Mouse (Mus musculus): ENCODE measurements around the gene F2rl2. TPM values are rescaled to one million over a fixed set of nuclear protein-coding genes. Genes with fewer than 3 reads are reported as not detected.

F2rl2 gene
- total RNA-seq, 1 experiment: 0.27 TPM

DNA sequence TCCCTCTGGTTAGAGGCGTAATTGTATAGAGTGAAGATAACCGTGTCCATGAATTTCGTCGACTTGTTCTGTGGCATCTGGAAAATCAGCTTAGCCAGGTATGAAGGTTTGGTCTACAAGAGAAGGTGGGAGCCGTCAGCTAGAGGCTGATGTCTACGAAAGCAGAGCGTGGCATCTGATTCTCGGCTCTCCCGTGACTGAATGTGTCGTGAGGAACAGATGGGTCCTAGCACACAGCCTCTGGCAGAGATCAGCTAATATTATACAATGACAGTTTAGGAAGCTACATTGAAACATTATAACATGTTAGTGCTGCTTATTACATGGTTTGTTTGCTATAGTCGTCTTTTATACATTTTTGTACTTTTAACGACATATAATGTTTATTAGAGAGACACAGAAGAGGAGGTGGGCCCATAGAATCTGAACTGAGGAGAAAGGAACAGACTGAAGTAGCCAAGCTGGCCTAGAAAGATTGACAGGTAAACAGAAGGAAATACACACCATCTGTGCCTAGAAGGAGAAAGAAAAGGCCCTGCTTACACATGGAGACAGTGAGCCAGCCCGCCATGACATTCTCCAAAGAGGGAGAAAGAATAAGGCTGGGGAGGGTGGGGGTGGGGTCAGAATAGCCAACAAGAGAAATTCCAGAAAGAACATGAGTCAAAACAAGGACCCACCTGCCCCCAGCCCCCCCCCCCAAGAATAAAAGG is 30.9 kb upstream of the F2rl2 start:
- in situ Hi-C loops (cut with MboI; ENCODE audit: low sequenced_read_pairs in 2 of 2, unreplicated experiment in 2 of 2): no loop called here
- Histone ChIP-seq H3K9me3 (ENCODE audit: control insufficient read depth, insufficient read depth, low read depth, low read length) (no peaks in the 10 kb centered on the region), H3K27ac (ENCODE audit: insufficient read depth, low read depth, low read length, poor library complexity, severe bottlenecking) (no peak overlapping the region), H3K9ac (ENCODE audit: insufficient read depth, low read depth, low read length, poor library complexity, severe bottlenecking) (no peak overlapping the region), H3K36me3 (ENCODE audit: control insufficient read depth, insufficient read depth, low read length, poor library complexity, severe bottlenecking) (peaks cover 2% of the 10 kb centered on the region; the same call in 1 of the 2 replicates), H3K4me1 (ENCODE audit: control insufficient read depth in 2 of 2, insufficient read depth in 2 of 2, low read length in 2 of 2, poor library complexity in 1 of 2) (0 out of 4 replicates have a peak, but pooled peaks cover 0 to 3% of the 10 kb centered on the region in 2 experiments), H3K4me3 (ENCODE audit: insufficient read depth in 1 of 2, low read depth in 1 of 2, low read length in 2 of 2, poor library complexity in 1 of 2, severe bottlenecking in 1 of 2) (no peak overlapping the region)
- no peak for TF ChIP-seq ZNF384 (IDR thresholded peaks at IDR 0.05; ENCODE audit: low read depth, low read length)
- no peak for TF ChIP-seq MAFK (IDR thresholded peaks at IDR 0.05; ENCODE audit: insufficient read depth, low read depth, low read length)
- TF ChIP-seq ZC3H11A (IDR thresholded peaks at IDR 0.05; ENCODE audit: borderline replicate concordance, low read depth, low read length): no peak
- TF ChIP-seq HCFC1 (IDR thresholded peaks at IDR 0.05; ENCODE audit: borderline replicate concordance, insufficient read depth, low read length): no peak
- no peak for TF ChIP-seq CHD2 (IDR thresholded peaks at IDR 0.05; ENCODE audit: low read depth, low read length)
- DNase-seq (ENCODE audit: low read depth, low spot score): no peak

DNA sequence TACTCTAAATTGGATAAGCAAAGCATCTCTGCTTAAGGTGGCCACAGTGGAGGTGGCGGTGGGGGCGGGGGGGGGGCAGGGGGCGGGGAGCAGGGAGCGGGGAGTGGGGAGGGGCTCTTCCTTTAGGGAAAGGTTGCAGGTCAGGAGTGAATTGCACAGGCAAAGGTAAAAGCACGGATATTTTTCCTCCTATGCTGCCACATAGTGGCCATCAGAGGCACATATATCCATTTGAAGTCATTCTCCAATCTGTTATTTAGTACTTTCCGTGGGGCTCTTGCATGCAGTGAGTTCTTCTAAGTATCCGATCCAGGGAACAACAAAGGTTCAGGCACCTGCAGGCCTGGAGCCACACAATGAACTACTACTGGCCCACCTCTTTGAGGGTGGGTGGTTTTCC is 29.4 kb upstream of the F2rl2 start:
- H3K9me3 ChIP-seq (ENCODE audit: control insufficient read depth, insufficient read depth, low read depth, low read length): no peaks in the 10 kb centered on the region
- TF ChIP-seq ZNF384 (IDR thresholded peaks at IDR 0.05; ENCODE audit: low read depth, low read length) (no peak), MAFK (IDR thresholded peaks at IDR 0.05; ENCODE audit: insufficient read depth, low read depth, low read length) (no peak), ZC3H11A (IDR thresholded peaks at IDR 0.05; ENCODE audit: borderline replicate concordance, low read depth, low read length) (no peak), CHD2 (IDR thresholded peaks at IDR 0.05; ENCODE audit: low read depth, low read length) (no peak), HCFC1 (IDR thresholded peaks at IDR 0.05; ENCODE audit: borderline replicate concordance, insufficient read depth, low read length) (no peak)
- in situ Hi-C loops (cut with MboI; ENCODE audit: low sequenced_read_pairs in 2 of 2, unreplicated experiment in 2 of 2): no loop called here
- H3K36me3 ChIP-seq (ENCODE audit: control insufficient read depth, insufficient read depth, low read length, poor library complexity, severe bottlenecking): peaks cover 2% of the 10 kb centered on the region; the same call in 1 of the 2 replicates
- no peaks in the 10 kb centered on the region for H3K4me1 ChIP-seq (ENCODE audit: control insufficient read depth in 2 of 2, insufficient read depth in 2 of 2, low read length in 2 of 2, poor library complexity in 1 of 2)
- H3K27ac ChIP-seq (ENCODE audit: insufficient read depth, low read depth, low read length, poor library complexity, severe bottlenecking): no peak overlapping the region
- no peak overlapping the region for H3K4me3 ChIP-seq (ENCODE audit: insufficient read depth in 1 of 2, low read depth in 1 of 2, low read length in 2 of 2, poor library complexity in 1 of 2, severe bottlenecking in 1 of 2)
- no peak overlapping the region for H3K9ac ChIP-seq (ENCODE audit: insufficient read depth, low read depth, low read length, poor library complexity, severe bottlenecking)
- DNase-seq (ENCODE audit: low read depth, low spot score): no peak

DNA sequence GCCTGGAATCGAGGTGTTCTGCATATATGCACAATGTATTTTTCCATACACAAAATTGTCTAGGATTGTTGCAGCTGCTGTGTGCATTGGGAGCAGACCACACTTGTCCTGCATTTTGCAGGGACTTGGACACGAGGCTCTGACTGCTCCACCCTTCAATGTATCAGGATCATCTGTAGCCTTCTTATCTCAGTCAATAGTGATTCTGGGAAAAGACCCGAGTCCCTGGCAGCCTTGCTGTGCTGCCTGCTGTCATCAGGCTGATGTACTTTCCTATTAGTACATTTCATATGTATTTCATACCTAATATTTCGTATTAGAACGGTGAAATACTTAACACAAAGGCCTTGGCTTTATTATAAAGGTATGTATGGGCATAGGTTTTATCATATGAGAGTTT is 26.1 kb upstream of the F2rl2 start:
- TF ChIP-seq ZNF384 (IDR thresholded peaks at IDR 0.05; ENCODE audit: low read depth, low read length) (no peak), HCFC1 (IDR thresholded peaks at IDR 0.05; ENCODE audit: borderline replicate concordance, insufficient read depth, low read length) (no peak), CHD2 (IDR thresholded peaks at IDR 0.05; ENCODE audit: low read depth, low read length) (no peak), MAFK (IDR thresholded peaks at IDR 0.05; ENCODE audit: insufficient read depth, low read depth, low read length) (no peak), ZC3H11A (IDR thresholded peaks at IDR 0.05; ENCODE audit: borderline replicate concordance, low read depth, low read length) (no peak)
- H3K36me3 ChIP-seq (ENCODE audit: control insufficient read depth, insufficient read depth, low read length, poor library complexity, severe bottlenecking): no peaks in the 10 kb centered on the region
- no peak overlapping the region for H3K27ac ChIP-seq (ENCODE audit: insufficient read depth, low read depth, low read length, poor library complexity, severe bottlenecking)

DNA sequence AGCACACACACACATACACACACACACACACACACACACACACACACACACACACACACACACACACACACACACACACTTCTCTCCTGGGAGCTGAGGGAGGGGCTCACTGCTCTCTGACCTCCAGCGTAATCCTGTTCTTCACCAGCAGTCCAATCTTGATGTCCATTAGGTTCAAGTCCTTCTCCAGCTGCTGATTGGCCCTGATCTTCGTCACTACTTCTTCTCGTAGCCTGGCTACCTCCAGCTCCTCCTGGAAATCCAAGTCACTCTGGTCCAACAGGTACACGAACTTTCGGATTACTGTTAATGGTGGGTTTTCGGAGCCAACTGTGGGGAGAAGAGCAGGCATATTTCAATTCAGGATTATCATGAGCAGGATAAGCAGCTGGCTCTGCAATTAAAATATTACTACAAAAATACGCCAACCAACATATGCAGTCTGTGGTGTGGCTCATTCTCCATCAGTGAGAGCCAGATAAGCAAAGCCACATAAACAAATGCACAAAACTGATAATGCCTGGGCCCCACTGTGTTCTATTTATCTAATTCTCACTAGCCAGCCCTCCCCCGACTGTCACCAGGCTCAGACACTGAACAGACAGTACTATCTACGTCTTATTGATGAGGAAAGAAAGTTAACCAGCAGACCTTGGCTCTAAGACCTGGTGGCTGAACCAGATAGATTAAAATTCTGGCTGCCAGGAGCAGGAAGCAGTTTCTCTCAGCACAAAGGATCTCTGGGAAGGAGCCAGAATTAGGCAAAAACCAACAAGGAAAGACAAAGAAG is 25.4 kb upstream of the F2rl2 start:
- TF ChIP-seq MAFK (IDR thresholded peaks at IDR 0.05; ENCODE audit: insufficient read depth, low read depth, low read length) (no peak), ZC3H11A (IDR thresholded peaks at IDR 0.05; ENCODE audit: borderline replicate concordance, low read depth, low read length) (no peak), CHD2 (IDR thresholded peaks at IDR 0.05; ENCODE audit: low read depth, low read length) (no peak), ZNF384 (IDR thresholded peaks at IDR 0.05; ENCODE audit: low read depth, low read length) (no peak), HCFC1 (IDR thresholded peaks at IDR 0.05; ENCODE audit: borderline replicate concordance, insufficient read depth, low read length) (no peak)
- no peak for DNase-seq (ENCODE audit: low read depth, low spot score)
- Histone ChIP-seq H3K9ac (ENCODE audit: insufficient read depth, low read depth, low read length, poor library complexity, severe bottlenecking) (no peak overlapping the region; the same call in 1 of the 2 replicates), H3K9me3 (ENCODE audit: control insufficient read depth, insufficient read depth, low read depth, low read length) (no peaks in the 10 kb centered on the region), H3K36me3 (ENCODE audit: control insufficient read depth, insufficient read depth, low read length, poor library complexity, severe bottlenecking) (no peaks in the 10 kb centered on the region), H3K4me1 (ENCODE audit: control insufficient read depth in 2 of 2, insufficient read depth in 2 of 2, low read length in 2 of 2, poor library complexity in 1 of 2) (no peaks in the 10 kb centered on the region), H3K4me3 (ENCODE audit: insufficient read depth in 1 of 2, low read depth in 1 of 2, low read length in 2 of 2, poor library complexity in 1 of 2, severe bottlenecking in 1 of 2) (no peak overlapping the region), H3K27ac (ENCODE audit: insufficient read depth, low read depth, low read length, poor library complexity, severe bottlenecking) (no peak overlapping the region)
- in situ Hi-C loops (cut with MboI; ENCODE audit: low sequenced_read_pairs in 2 of 2, unreplicated experiment in 2 of 2): no loop called here

More for the DNA sequence above, 26.1 kb upstream of the F2rl2 start:
- in situ Hi-C loops (cut with MboI; ENCODE audit: low sequenced_read_pairs in 2 of 2, unreplicated experiment in 2 of 2): no loop called here
- H3K9me3 ChIP-seq (ENCODE audit: control insufficient read depth, insufficient read depth, low read depth, low read length): no peaks in the 10 kb centered on the region
- H3K4me1 ChIP-seq (ENCODE audit: control insufficient read depth in 2 of 2, insufficient read depth in 2 of 2, low read length in 2 of 2, poor library complexity in 1 of 2): no peaks in the 10 kb centered on the region
- no peak for DNase-seq (ENCODE audit: low read depth, low spot score)
- H3K9ac ChIP-seq (ENCODE audit: insufficient read depth, low read depth, low read length, poor library complexity, severe bottlenecking): no peak overlapping the region
- no peak overlapping the region for H3K4me3 ChIP-seq (ENCODE audit: insufficient read depth in 1 of 2, low read depth in 1 of 2, low read length in 2 of 2, poor library complexity in 1 of 2, severe bottlenecking in 1 of 2)
